Mouse (Mus musculus): ENCODE results near the gene Dctd. TPM values are rescaled to one million over a fixed set of nuclear protein-coding genes. Genes with fewer than 3 reads are reported as not detected.
"Not testable (repeated sequence)": the region's sequence is repeated elsewhere in the genome, so short reads cannot be mapped to it uniquely, and the experiment has no call there.

The Dctd gene
- polyA plus RNA-seq, 1 experiment, result 1.6 TPM

- Histone ChIP-seq H3K36me3 (ENCODE audit: control insufficient read depth, insufficient read depth, low read length) (no peaks in the 10 kb centered on the region), H3K27me3 (ENCODE audit: control insufficient read depth, insufficient read depth, low read length) (no peaks in the 10 kb centered on the region), H3K4me1 (ENCODE audit: control insufficient read depth, insufficient read depth, insufficient read length, low read length) (no peaks in the 10 kb centered on the region), H3K4me3 (ENCODE audit: low read depth, low read length) (no peak overlapping the region), H3K27ac (ENCODE audit: insufficient read depth, low read depth, low read length) (no peak overlapping the region)
- 80% methylated on average over 4 of the region's 4 CpGs for WGBS
- TF ChIP-seq POLR2A (IDR thresholded peaks at IDR 0.05; ENCODE audit: low read depth, low read length), result no peak
- TF ChIP-seq CTCF (IDR thresholded peaks at IDR 0.05; ENCODE audit: extremely low read depth, insufficient read length, insufficient replicate concordance, low read depth, low read length), result no peak
Measured at GRCm38 (mm10) chr8:48177406-48177805, 78.5 kb downstream of the Dctd start.

- 92% methylated on average over 1 of the region's 1 CpGs for WGBS
- Histone ChIP-seq H3K4me1 (ENCODE audit: control insufficient read depth, insufficient read depth, insufficient read length, low read length) (no peaks in the 10 kb centered on the region), H3K27me3 (ENCODE audit: control insufficient read depth, insufficient read depth, low read length) (no peaks in the 10 kb centered on the region), H3K36me3 (ENCODE audit: control insufficient read depth, insufficient read depth, low read length) (no peaks in the 10 kb centered on the region), H3K27ac (ENCODE audit: insufficient read depth, low read depth, low read length) (no peak overlapping the region), H3K4me3 (ENCODE audit: low read depth, low read length) (no peak overlapping the region)
- no peak for TF ChIP-seq CTCF (IDR thresholded peaks at IDR 0.05; ENCODE audit: extremely low read depth, insufficient read length, insufficient replicate concordance, low read depth, low read length)
- TF ChIP-seq POLR2A (IDR thresholded peaks at IDR 0.05; ENCODE audit: low read depth, low read length), result no peak
Measured at GRCm38 (mm10) chr8:48177876-48178275, 79.0 kb downstream of the Dctd start.

GRCm38 (mm10) chr8:48178993-48179392, 80.1 kb downstream of the Dctd start:
- Histone ChIP-seq H3K36me3 (ENCODE audit: control insufficient read depth, insufficient read depth, low read length) (no peaks in the 10 kb centered on the region), H3K4me3 (ENCODE audit: low read depth, low read length) (no peak overlapping the region), H3K27me3 (ENCODE audit: control insufficient read depth, insufficient read depth, low read length) (no peaks in the 10 kb centered on the region), H3K27ac (ENCODE audit: insufficient read depth, low read depth, low read length) (no peak overlapping the region), H3K4me1 (ENCODE audit: control insufficient read depth, insufficient read depth, insufficient read length, low read length) (no peaks in the 10 kb centered on the region)
- TF ChIP-seq CTCF (IDR thresholded peaks at IDR 0.05; ENCODE audit: extremely low read depth, insufficient read length, insufficient replicate concordance, low read depth, low read length) (no peak), POLR2A (IDR thresholded peaks at IDR 0.05; ENCODE audit: low read depth, low read length) (no peak)
- WGBS, result 70% methylated on average over 4 of the region's 4 CpGs

GRCm38 (mm10) chr8:48180146-48180545, 81.3 kb downstream of the Dctd start:
- not testable (repeated sequence) for H3K4me1 ChIP-seq (ENCODE audit: control insufficient read depth, insufficient read depth, insufficient read length, low read length); H3K4me3 ChIP-seq (ENCODE audit: low read depth, low read length); H3K27me3 ChIP-seq (ENCODE audit: control insufficient read depth, insufficient read depth, low read length); H3K36me3 ChIP-seq (ENCODE audit: control insufficient read depth, insufficient read depth, low read length); H3K27ac ChIP-seq (ENCODE audit: insufficient read depth, low read depth, low read length)
- WGBS, result 67% methylated on average over 9 of the region's 9 CpGs

- no peaks in the 10 kb centered on the region for H3K36me3 ChIP-seq (ENCODE audit: control insufficient read depth, insufficient read depth, low read length)
- no peak for TF ChIP-seq POLR2A (IDR thresholded peaks at IDR 0.05; ENCODE audit: low read depth, low read length)
- TF ChIP-seq CTCF (IDR thresholded peaks at IDR 0.05; ENCODE audit: extremely low read depth, insufficient read length, insufficient replicate concordance, low read depth, low read length), result no peak
Measured at GRCm38 (mm10) chr8:48181000-48181399, 82.1 kb downstream of the Dctd start.

GRCm38 (mm10) chr8:48183758-48184157, 84.9 kb downstream of the Dctd start:
- H3K27me3 ChIP-seq (ENCODE audit: control insufficient read depth, insufficient read depth, low read length), result no peaks in the 10 kb centered on the region
- H3K4me1 ChIP-seq (ENCODE audit: control insufficient read depth, insufficient read depth, insufficient read length, low read length), result no peaks in the 10 kb centered on the region
- TF ChIP-seq CTCF (IDR thresholded peaks at IDR 0.05; ENCODE audit: extremely low read depth, insufficient read length, insufficient replicate concordance, low read depth, low read length), result no peak
- no peak for TF ChIP-seq POLR2A (IDR thresholded peaks at IDR 0.05; ENCODE audit: low read depth, low read length)
- H3K36me3 ChIP-seq (ENCODE audit: control insufficient read depth, insufficient read depth, low read length), result no peaks in the 10 kb centered on the region
- no peak overlapping the region for H3K4me3 ChIP-seq (ENCODE audit: low read depth, low read length)
- no peak overlapping the region for H3K27ac ChIP-seq (ENCODE audit: insufficient read depth, low read depth, low read length)
- WGBS, result 88% methylated on average over 7 of the region's 7 CpGs

More at GRCm38 (mm10) chr8:48181000-48181399, 82.1 kb downstream of the Dctd start:
- Histone ChIP-seq H3K4me1 (ENCODE audit: control insufficient read depth, insufficient read depth, insufficient read length, low read length) (no peaks in the 10 kb centered on the region), H3K4me3 (ENCODE audit: low read depth, low read length) (no peak overlapping the region), H3K27me3 (ENCODE audit: control insufficient read depth, insufficient read depth, low read length) (no peaks in the 10 kb centered on the region), H3K27ac (ENCODE audit: insufficient read depth, low read depth, low read length) (no peak overlapping the region)
- 89% methylated on average over 3 of the region's 3 CpGs for WGBS

GRCm38 (mm10) chr8:48188586-48188985, 89.7 kb downstream of the Dctd start:
- H3K36me3 ChIP-seq (ENCODE audit: control insufficient read depth, insufficient read depth, low read length), result no peaks in the 10 kb centered on the region
- H3K27me3 ChIP-seq (ENCODE audit: control insufficient read depth, insufficient read depth, low read length), result no peaks in the 10 kb centered on the region
- WGBS, result 98% methylated on average over 12 of the region's 12 CpGs
- TF ChIP-seq CTCF (IDR thresholded peaks at IDR 0.05; ENCODE audit: extremely low read depth, insufficient read length, insufficient replicate concordance, low read depth, low read length) (no peak), POLR2A (IDR thresholded peaks at IDR 0.05; ENCODE audit: low read depth, low read length) (no peak)
- H3K4me3 ChIP-seq (ENCODE audit: low read depth, low read length), result no peak overlapping the region
- H3K27ac ChIP-seq (ENCODE audit: insufficient read depth, low read depth, low read length), result no peak overlapping the region
- H3K4me1 ChIP-seq (ENCODE audit: control insufficient read depth, insufficient read depth, insufficient read length, low read length), result no peaks in the 10 kb centered on the region

GRCm38 (mm10) chr8:48195971-48196370, 97.1 kb downstream of the Dctd start:
- H3K27me3 ChIP-seq (ENCODE audit: control insufficient read depth, insufficient read depth, low read length), result no peaks in the 10 kb centered on the region
- no peaks in the 10 kb centered on the region for H3K36me3 ChIP-seq (ENCODE audit: control insufficient read depth, insufficient read depth, low read length)
- no peak overlapping the region for H3K27ac ChIP-seq (ENCODE audit: insufficient read depth, low read depth, low read length)
- TF ChIP-seq POLR2A (IDR thresholded peaks at IDR 0.05; ENCODE audit: low read depth, low read length) (no peak), CTCF (IDR thresholded peaks at IDR 0.05; ENCODE audit: extremely low read depth, insufficient read length, insufficient replicate concordance, low read depth, low read length) (no peak)
- H3K4me3 ChIP-seq (ENCODE audit: low read depth, low read length), result no peak overlapping the region
- H3K4me1 ChIP-seq (ENCODE audit: control insufficient read depth, insufficient read depth, insufficient read length, low read length), result no peaks in the 10 kb centered on the region
- 95% methylated on average over 9 of the region's 9 CpGs for WGBS
